Mouse (Mus musculus) heart, postnatal 10 days (tissue): ENCODE measurements around the gene Nkpd1. TPM values are rescaled to one million over a fixed set of nuclear protein-coding genes. Genes with fewer than 3 reads are reported as not detected.
A peak's percentile ranks its signal among the peaks of the same experiment; 100 is the strongest.

Experiments
- DNase-seq, 2 experiments: peaks; one replicate each; pipeline ENCODE4 v3.0.0; 2021
- intact Hi-C: fragments of 180-260 bp; cut with DNase I; formaldehyde crosslinking; loops from one replicate; pipeline ENCODE4 v1.15.1; 2025
- total RNA-seq, 2 experiments: library from RNA; stranded (reverse); gene quantifications; 2 replicates each; pipeline ENCODE4 v1.2.3; 2021

Nkpd1 gene
- total RNA-seq, 2 experiments from 2014 or later, result not detected

DNA sequence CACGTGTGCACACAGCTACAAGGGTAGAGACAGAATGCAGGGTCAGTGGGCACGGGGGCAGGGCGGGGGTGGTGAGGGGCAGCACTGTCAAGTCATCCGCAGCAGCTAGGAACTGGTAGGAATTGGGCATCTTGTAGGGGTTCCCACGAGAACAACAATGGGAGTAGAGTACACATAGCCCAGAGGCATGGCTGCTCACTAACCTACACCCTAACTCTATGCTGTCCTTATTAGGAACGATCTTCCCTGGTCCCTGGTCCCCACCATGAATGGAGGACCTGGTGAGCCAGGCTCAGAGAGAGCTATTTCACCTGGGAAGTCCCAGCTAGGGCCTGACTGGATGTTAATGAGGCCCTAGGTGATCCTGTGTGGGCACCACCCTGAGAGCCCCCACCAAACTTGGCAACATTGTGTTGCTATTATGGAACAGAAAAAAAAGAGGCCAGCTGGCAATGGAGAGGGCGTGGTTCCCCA is 24.1 kb downstream of the Nkpd1 start:
- intact Hi-C loops, result no loop called here

DNA sequence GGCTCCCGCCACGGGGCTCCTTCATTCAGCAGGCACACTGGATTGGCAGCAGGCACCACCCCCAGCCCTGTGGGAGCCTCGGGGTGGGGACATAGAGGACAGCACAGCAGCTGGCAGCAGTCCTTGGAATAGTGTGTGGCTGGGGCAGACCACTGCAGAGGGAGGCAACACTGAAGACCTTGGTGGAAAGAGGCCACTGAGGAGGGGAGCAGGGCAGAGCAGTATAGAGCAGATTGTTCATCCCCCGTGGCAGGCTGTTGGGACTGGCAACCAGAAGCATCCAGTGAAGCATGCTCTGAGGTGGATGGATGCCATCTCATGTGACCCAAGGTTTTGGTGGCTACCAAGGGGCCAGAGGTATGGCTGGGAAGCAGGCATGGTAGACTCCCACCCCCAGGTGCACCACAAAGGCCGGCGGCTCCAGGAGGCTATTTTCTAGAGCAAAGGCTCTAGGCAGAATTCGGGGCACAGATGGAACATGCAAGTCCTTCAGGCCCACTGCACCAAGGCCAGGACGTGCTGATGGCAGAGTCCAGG is 24.6 kb downstream of the Nkpd1 start:
- peak; percentile 40 to 51 for DNase-seq
- intact Hi-C loops, result no loop called here

More for the DNA sequence above, 24.1 kb downstream of the Nkpd1 start:
- DNase-seq, result no peak

DNA sequence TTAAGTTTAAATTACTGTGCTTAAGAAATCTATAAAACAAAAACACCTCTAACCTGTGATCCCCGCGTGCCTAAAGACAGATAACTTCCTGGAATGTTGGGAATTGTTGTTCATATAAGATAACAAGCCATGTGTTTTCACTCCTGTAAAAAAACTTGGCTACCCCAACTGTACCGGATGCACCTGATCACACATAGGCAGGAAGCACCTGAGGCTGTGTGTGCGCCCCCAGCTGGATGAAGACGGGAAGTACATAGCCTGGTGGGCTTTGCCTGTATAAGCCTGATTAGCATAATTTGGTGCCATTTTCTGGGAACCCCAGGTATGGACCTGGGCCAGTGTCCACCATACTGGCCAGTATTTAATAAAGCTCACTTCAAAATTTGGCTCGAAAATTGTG is 25.9 kb downstream of the Nkpd1 start:
- peak; percentile 32 to 50 for DNase-seq
- intact Hi-C loops, result no loop called here

DNA sequence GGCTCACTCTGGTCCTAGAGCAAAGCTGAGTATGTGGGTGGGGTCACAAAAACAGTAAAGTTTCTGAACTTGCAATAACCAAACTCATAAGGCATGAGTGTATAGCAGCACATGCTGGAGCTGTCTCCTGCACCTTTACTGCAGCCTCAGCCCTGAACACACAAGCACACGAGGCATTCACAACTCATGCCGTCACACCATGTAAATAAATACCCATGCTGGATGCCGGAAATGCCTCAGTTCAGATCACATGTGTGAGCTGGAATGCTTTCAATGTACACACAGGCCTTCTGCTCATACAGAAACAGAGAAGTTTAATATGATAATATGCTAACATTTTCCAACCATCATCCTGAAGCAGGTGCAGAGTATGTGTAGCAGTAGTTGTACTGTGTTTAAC is 28.4 kb downstream of the Nkpd1 start:
- intact Hi-C loops, result no loop called here
- DNase-seq, result peak in 1 of 2 experiments; percentile 23

DNA sequence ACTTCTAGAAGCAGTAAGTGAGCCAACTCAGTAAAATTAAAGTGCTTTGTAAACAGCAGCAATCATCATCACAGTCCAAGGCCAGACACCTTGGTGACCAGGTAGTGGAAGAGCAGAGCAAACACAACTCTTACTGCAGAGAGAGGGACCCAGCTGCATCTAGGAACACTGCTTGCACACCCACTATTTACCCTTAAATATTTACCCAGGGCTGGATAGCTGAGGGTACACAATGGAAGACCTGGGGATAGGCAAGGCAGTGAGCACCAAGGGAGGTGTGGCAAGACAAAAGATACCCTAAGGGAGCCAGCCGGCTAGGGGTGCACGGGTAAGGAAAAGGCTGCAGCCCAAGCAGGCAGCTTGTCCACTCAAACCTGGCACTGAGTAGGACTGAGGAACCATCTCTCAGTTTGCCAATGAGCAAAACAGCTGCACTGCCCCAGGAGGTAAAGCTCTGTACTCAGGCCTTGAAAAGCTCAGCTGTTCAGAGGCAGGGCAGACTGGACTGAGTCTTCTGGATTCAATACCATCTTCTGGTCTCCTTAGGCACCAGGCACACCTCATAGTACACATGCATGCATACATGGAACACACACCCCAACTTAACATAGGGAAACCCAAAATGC is 29.8 kb downstream of the Nkpd1 start:
- intact Hi-C loops, result no loop called here
- no peak for DNase-seq

DNA sequence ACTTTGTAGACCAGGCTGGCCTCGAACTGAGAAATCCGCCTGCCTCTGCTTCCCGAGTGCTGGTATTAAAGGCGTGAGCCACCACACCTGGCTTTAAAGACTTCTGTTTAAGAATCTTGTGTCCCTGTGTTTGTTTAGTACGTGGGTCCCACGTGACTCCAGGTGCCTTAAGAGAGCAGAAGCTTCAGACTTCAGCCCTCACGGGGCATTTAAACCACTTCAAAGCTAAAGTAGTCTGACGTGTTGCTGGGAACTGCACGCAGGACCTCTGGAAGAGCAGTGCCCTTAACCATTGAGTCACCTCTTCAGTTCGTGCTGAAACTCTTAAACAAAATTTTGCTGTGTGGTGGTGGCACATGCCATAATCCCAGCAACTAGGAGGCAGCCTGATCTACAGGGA is 31.8 kb downstream of the Nkpd1 start:
- intact Hi-C loops, result no loop called here
- no peak for DNase-seq

GRCm38 (mm10) chr7:19551634-19552033 is 34.0 kb downstream of the Nkpd1 start:
- no peak for DNase-seq

GRCm38 (mm10) chr7:19552443-19552842 is 34.8 kb downstream of the Nkpd1 start:
- no peak for DNase-seq
- intact Hi-C loops, result no loop called here

More at GRCm38 (mm10) chr7:19551634-19552033, 34.0 kb downstream of the Nkpd1 start:
- intact Hi-C loops, result no loop called here

GRCm38 (mm10) chr7:19554168-19554567 is 36.5 kb downstream of the Nkpd1 start:
- DNase-seq, result no peak
- intact Hi-C loops, result no loop called here

DNA sequence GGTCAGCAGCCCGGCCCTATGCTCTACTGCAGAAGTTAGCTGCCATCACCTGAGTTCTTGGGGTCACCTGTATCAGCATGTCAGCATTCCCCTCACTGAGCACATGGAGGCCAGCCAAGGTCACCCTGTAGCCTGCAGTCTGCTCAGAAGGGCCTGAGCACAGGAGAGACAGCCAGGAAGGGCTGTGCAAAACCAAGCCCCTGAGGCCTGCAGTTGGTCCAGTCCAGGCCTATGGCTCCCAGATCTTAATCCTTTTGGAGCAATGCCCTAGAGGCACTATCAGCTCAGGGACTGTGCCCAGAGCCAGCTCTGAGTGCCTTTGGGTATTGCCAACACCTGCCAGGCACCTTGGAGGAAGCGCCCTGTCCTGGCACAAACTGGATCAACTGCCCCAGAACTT is 39.4 kb downstream of the Nkpd1 start:
- DNase-seq, result peak; percentile 22 to 26
- intact Hi-C loops, result no loop called here

- intact Hi-C loops, result no loop called here
- peak; percentile 48 to 53 for DNase-seq
These were observed 40.6 kb downstream of the Nkpd1 start for GRCm38 (mm10) chr7:19557982-19558900.

DNA sequence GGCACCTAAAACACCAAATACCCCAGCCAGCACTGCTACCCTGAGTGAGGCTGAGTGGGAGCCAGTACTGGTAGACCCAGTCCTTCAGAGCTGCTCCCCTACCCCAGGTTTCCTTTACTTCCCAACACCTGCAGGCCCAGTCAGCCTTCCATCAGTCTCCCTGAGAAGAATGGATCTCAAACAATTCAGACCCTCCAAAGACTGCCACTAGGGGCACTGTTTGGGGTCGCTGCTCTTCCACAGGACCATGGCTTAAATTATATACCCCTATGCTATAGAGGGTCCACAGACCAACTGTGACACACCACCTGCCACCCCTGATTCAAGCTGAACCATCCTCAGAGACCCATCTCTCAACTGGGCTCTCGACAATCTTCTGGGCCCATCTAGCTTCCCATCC is 41.3 kb downstream of the Nkpd1 start:
- intact Hi-C loops, result no loop called here
- no peak for DNase-seq

DNA sequence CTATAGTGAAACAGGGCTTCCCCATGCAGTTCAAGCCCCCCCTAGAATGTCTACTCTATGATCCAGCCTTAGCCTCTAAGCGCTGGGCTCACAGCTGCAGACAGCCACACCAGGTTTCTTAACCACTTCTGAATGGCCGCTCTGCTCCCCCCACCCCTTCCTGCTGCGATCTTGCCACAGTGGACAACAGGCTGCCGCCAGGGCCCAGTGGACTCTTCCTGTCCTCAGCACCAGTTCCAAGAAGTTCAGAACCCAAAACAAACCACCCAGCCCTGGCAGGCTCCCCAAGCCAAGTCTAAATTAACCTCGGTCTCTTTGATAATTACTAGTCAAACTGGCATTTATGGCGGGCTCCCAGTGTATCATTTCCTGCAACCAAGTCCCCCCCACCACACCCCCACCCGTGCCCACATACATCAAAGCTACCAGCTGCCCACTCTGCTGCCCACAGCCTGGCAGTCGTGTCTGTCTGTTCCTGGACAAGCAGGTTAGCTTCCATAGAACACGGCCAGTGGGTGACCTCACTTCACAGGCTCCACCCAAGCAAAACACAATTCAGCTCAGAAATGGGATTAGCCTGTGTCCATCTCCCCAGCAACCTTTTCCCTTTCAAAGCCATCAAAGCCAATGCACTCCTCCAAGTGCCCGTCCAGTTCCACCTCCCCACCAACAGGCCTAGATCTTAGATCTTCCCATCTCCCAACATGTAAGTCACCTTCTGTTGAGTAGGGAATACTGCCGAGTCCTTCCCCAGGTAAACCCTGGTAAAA is 43.0 kb downstream of the Nkpd1 start:
- intact Hi-C loops, result no loop called here
- DNase-seq, result peak; percentile 17 to 31

- peak in 1 of 2 experiments; percentile 22 for DNase-seq
- intact Hi-C loops, result no loop called here
These were observed 43.8 kb downstream of the Nkpd1 start for GRCm38 (mm10) chr7:19561431-19561764.

GRCm38 (mm10) chr7:19561765-19562642 is 44.4 kb downstream of the Nkpd1 start:
- DNase-seq, result peak; percentile 92 to 94
- intact Hi-C loops, result no loop called here

GRCm38 (mm10) chr7:19562643-19563410 is 45.2 kb downstream of the Nkpd1 start, which contains the start of gene Ppp1r37:
Gene Ppp1r37 (minus strand): TSS chr7:19563076.
- intact Hi-C loops, result no loop called here

DNA sequence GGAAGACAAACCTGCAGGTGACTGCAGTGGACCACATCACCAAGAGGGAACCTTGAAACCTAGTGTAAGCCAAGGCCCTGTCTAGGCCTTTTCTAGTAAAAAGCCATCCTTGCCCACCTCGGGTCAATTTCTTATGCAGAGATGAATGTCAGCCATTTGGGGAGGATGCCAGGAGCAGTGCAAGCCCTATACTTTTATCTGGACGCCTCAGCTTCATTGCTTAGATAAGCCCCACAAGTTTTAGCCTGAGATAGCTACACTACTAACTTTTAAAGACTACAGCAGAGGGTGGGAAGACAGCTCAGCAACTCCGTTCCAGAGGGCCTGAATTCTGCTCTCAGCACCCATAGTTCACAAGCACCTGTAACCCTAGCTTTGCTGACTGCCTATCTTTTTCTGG is 46.2 kb downstream of the Nkpd1 start:
- intact Hi-C loops, result no loop called here
- DNase-seq, result no peak

More at GRCm38 (mm10) chr7:19562643-19563410, 45.2 kb downstream of the Nkpd1 start, which contains the start of gene Ppp1r37:
- peak in 1 of 2 experiments; percentile 63 for DNase-seq

GRCm38 (mm10) chr7:19564455-19564854 is 46.8 kb downstream of the Nkpd1 start:
- intact Hi-C loops, result no loop called here
- DNase-seq, result no peak

DNA sequence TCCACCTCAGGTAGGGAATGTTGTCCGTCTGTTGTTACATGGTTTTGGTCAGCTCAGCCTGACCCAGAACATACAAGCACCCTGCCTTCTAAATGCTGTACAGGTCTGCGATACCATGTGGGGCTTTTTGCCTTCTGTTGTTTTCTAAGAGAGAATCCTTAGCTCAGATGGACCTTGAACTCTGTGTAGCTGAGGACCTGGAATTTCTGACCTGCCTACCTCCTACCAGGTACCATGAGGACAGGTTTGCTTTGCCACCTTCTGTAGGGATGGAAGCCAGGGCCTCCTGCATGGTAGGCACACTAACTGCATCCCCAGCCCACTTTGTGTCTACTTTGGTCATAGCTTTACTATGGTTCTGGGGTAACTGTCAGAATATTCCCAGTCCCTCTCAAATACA is 48.2 kb downstream of the Nkpd1 start:
- no peak for DNase-seq
- intact Hi-C loops, result no loop called here
